Mouse (Mus musculus): ENCODE data around the gene Jup. TPM values are rescaled to one million over a fixed set of nuclear protein-coding genes. Genes with fewer than 3 reads are reported as not detected.
A peak's percentile ranks its signal among the peaks of the same experiment; 100 is the strongest.
"Not testable (repeated sequence)": the region's sequence is repeated elsewhere in the genome, so short reads cannot be mapped to it uniquely, and the experiment has no call there.

Gene Jup
- total RNA-seq, 2 experiments from 2014 or later: 36.5 to 39.8 TPM

GRCm38 (mm10) chr11:100355972-100356818, 41.4 kb downstream of the Jup start, which contains the start of gene Hap1:
Hap1 (minus strand) TSS chr11:100356128.
- peak; percentile 75 to 79 for DNase-seq

GRCm38 (mm10) chr11:100355151-100355951, 42.2 kb downstream of the Jup start:
- peak; percentile 49 to 66 for DNase-seq

DNA sequence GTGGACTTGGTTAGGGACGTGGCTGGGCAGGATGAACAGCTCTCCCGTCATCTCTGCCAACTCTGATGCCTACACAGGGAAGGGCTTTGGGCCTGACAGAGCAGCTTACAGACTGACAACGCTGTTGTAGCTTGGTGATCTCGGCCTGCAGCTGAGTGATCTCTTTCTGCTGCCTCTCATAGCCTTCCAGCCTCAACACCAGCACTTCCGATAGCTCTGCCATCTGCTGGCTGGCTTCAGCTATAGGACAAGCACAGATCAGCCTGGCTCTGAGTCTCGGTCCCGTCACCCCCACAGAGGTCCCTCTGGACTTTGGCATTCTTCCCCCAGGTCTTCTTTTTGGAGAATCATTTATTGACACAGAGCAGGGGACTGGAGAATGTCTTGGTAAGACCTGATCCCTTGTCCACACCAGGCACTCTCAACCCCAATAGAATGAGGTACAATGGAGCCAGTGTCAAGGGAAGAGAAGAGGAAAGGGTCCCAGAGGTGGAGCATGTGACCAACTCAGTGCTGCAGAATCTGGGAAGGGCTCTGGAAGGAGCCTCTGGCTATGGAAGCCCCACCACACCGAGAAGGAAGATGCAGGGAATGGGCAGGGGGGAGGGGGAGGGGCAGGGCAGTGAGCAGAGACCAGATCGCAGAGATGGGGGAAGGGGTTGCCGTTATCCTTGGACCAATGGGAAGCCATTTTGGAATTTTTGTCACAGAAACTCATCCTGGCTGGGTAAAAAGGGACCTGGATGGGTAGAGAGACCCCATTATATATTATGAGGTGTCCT, 45.3 kb downstream of the Jup start:
- DNase-seq: no peak

- DNase-seq: no peak
Observed at GRCm38 (mm10) chr11:100344269-100344668, 53.3 kb downstream of the Jup start.

DNA sequence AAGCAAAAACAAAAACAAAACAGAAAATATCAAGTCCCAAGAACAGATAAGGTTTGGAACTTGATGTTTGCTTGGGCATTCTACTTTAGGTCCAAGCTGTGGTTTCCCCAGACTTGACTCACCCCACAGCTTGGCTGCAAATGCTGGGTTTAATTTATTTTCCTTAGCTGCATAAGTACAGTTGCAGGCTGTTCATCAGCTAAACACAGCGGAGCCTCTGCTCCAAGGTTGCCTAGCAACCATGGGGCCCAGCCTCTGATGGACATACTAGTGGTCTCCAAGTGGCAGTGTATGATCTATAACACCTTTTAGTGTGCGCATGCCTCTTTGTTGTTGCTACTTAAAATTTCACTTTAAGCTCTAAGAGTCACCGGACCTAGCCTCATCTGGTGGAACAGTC, 61.8 kb downstream of the Jup start:
- no peak for DNase-seq

- DNase-seq: no peak
Observed at GRCm38 (mm10) chr11:100333944-100334457, 63.6 kb downstream of the Jup start, which contains the start of gene Gast. Gast (plus strand) TSS chr11:100334407.

- DNase-seq: peak; percentile 65
Observed at GRCm38 (mm10) chr11:100332766-100333515, 64.6 kb downstream of the Jup start.

DNA sequence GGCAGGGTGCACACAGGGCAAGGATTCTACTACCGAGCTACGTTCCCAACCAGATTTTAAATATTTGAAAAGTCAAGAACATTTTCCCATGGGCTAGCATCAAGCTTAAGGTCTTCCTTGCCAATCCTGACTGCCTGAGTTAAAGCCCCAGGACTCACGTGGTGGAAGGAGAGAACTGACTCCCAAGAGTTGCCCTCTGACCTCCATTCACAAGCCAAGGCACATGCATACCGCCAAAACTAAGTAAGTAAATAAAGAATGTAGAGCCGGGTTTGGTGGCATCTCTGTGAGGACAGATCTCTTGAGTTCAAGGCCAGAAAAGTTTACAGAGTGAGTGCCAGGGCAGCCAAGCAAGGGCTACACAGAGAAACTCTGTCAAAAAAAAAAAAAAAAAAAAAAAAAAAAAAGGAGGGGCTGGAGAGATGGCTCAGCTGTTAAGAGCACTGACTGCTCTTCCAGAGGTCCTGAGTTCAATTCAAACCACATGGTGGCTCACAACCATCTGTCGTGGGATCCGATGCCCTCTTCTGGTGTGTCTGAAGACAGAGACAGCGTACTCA, 66.7 kb downstream of the Jup start:
- not testable (repeated sequence) for DNase-seq

GRCm38 (mm10) chr11:100330235-100330634, 67.3 kb downstream of the Jup start:
- DNase-seq: no peak

DNA sequence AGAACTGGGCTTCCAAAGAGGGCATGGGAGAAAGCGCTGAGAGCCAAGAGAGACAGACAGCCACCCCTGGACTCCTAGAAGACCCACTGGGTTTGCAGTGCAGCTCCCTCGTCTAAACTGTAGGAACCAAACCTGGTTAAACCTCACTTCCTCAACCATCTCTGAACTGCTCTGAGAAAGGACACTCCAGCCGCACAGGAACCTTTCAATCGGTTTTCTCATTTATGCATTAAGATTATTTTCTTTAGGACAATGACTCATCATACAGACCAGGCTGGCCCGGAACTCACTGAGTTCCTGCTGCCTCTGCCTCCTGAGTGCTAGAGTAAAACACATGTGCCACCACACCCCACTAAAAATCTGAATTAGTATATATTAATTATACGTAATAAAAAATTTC, 69.8 kb downstream of the Jup start:
- no peak for DNase-seq

DNA sequence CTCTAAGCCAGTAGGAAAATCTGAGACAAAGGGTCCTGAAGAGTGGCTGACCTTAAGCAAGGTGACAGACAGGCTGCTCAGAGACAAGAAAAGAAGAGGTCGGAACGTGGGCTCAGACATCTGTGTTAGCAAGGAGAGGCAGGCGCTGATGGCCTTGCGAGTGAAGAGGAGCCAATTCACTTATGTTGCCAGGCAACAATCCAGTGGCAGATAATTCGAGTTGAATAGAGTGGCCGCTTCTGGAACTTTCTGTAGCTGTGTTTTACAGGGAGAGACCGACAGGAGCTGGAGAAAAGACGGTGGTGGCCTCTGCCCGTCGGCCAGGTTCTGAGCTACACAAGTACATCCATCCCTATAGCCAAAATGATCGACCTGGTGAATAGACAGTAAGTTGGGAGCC, 70.2 kb downstream of the Jup start:
- DNase-seq: no peak

- DNase-seq: no peak
Observed at GRCm38 (mm10) chr11:100325062-100325629, 72.4 kb downstream of the Jup start.

DNA sequence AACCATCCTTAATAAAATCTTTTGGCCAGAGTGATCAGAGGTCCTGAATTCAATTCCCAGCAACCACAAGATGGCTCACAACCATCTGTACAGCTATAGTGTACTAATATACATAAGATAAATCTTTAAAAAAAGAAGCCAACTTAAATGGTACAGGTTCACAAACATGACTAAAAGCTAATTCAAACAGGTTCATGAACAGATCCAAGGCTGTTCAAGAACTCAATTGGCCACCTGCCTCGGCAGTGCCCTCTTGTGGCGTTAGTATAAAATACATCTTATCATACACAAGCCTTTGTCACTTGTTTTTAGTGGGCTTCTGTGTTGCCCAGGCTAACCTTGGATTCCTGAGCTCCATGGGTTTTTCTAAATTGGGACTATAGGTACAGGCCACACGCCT, 74.0 kb downstream of the Jup start:
- DNase-seq: no peak

DNA sequence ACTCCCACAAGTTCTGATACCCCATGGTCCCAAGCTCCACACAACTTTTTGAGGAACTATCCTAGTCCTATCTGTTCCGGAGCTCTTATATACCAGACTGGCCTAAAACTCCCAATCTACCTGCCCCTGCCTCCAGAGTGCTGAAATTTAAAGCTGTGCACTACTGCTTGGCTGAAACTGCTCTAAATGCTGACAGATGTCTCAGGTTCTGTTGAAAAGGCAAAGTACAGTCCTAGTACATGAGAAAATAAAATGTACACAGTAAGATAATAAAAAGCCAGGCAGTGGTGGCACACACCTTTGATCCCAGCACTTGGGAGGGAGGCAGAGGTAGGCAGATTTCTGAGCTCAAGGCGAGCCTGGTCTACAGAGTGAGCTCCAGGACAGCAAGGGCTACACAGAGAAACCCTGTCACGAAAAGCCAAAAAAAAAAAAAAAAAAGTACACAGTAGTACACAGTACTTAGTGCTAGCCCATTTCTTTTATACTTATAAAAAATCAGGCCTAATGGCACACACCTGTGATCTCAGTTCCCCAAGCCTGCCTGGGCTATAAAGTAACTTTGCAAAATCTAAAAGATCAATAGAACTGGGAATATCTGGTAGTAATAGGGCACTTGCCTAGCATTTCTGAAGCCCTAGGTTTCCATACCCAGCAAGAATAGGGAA, 74.8 kb downstream of the Jup start:
- no peak for DNase-seq

GRCm38 (mm10) chr11:100321479-100322305, 75.9 kb downstream of the Jup start:
- not testable (repeated sequence) for DNase-seq

GRCm38 (mm10) chr11:100320701-100321410, 76.7 kb downstream of the Jup start:
- not testable (repeated sequence) for DNase-seq

- peak; percentile 92 to 93 for DNase-seq
Observed at GRCm38 (mm10) chr11:100320172-100320630, 77.4 kb downstream of the Jup start.

- peak; percentile 100 for DNase-seq
Observed at GRCm38 (mm10) chr11:100319492-100320171, 77.9 kb downstream of the Jup start, which contains the start of gene Eif1. Eif1 (plus strand) TSS chr11:100319885.

All from layer of hippocampus, postnatal 36 days (tissue).